Mouse (Mus musculus) heart, adult 2 months (tissue): ENCODE results near the gene Gm49395. TPM values are rescaled to one million over a fixed set of nuclear protein-coding genes. Genes with fewer than 3 reads are reported as not detected.

Source experiments
- DNase-seq, 2 experiments: peaks; one replicate each; pipeline ENCODE4 v3.0.0; 2021
- H3K27ac ChIP-seq: fragments of 200-600 bp; 2 replicates; pipeline ENCODE4 v1.8.1; 2022
- H3K27me3 ChIP-seq: fragments of 200-500 bp; 2 replicates; pipeline ENCODE4 v1.6.1; 2012; ENCODE audit warnings: mild to moderate bottlenecking, low read length, inconsistent platforms, mixed read lengths; ENCODE audit not compliant: control insufficient read depth, insufficient read depth
- H3K36me3 ChIP-seq: fragments of 200-500 bp; 2 replicates; pipeline ENCODE4 v1.6.1; 2012; ENCODE audit warnings: low read length, inconsistent platforms; ENCODE audit not compliant: control insufficient read depth, insufficient read depth
- H3K4me1 ChIP-seq: fragments of 200-500 bp; 2 replicates; pipeline ENCODE4 v1.6.1; 2011; ENCODE audit warnings: low read length; ENCODE audit not compliant: control insufficient read depth, insufficient read depth
- H3K4me3 ChIP-seq: fragments of 200-600 bp; 2 replicates; pipeline ENCODE4 v1.8.1; 2022
- H3K79me2 ChIP-seq: fragments of 200-500 bp; replicated peaks from 2 replicates; pipeline ENCODE4 v1.6.1; 2012; ENCODE audit warnings: mild to moderate bottlenecking, inconsistent platforms, low read length, moderate library complexity, mixed read lengths; ENCODE audit not compliant: control insufficient read depth, insufficient read depth
- H3K9ac ChIP-seq: fragments of 200-500 bp; 2 replicates; pipeline ENCODE4 v1.6.1; 2012; ENCODE audit warnings: low read depth, mild to moderate bottlenecking, control low read depth, inconsistent platforms, low read length, mixed read lengths
- CTCF ChIP-seq: fragments of 200-600 bp; IDR thresholded peaks from 2 replicates; pipeline ENCODE4 v1.8.1; 2022; ENCODE audit warnings: antibody characterized with exemption, mild to moderate bottlenecking, moderate library complexity
- EP300 ChIP-seq: fragments of 200-500 bp; IDR thresholded peaks from 2 replicates; pipeline ENCODE4 v1.6.1; 2011; ENCODE audit warnings: low read depth, low read length, control low read depth; ENCODE audit not compliant: insufficient read depth
- POLR2A ChIP-seq: fragments of 200-500 bp; IDR thresholded peaks from 2 replicates; pipeline ENCODE4 v1.6.1; 2011; ENCODE audit warnings: mild to moderate bottlenecking, low read depth, low read length, control low read depth; ENCODE audit not compliant: insufficient read depth
- WGBS: fragments of 180-500 bp; shearing (Covaris S2); methylation state at CpG from one replicate; pipeline ENCODE4 v1.1.7; 2018; 5-methylcytosine and 5-hydroxymethylcytosine counted together
- intact Hi-C: fragments of 180-260 bp; cut with DNase I; formaldehyde crosslinking; loops from one replicate; pipeline ENCODE4 v1.15.1; 2025
- polyA plus RNA-seq: library from polyadenylated mRNA; depleted of rRNA; stranded (reverse); fragments of >200 nt; gene quantifications from 2 replicates; pipeline ENCODE4 v1.2.3, GENCODE M21; 2012; rRNA removed
- total RNA-seq, 2 experiments: library from RNA; stranded (reverse); gene quantifications; 2 replicates each; pipeline ENCODE4 v1.2.3; 2021

Gm49395 gene
- total and polyA plus RNA-seq, 3 experiments = 2.4 to 10.5 (median 7.8) TPM

DNA sequence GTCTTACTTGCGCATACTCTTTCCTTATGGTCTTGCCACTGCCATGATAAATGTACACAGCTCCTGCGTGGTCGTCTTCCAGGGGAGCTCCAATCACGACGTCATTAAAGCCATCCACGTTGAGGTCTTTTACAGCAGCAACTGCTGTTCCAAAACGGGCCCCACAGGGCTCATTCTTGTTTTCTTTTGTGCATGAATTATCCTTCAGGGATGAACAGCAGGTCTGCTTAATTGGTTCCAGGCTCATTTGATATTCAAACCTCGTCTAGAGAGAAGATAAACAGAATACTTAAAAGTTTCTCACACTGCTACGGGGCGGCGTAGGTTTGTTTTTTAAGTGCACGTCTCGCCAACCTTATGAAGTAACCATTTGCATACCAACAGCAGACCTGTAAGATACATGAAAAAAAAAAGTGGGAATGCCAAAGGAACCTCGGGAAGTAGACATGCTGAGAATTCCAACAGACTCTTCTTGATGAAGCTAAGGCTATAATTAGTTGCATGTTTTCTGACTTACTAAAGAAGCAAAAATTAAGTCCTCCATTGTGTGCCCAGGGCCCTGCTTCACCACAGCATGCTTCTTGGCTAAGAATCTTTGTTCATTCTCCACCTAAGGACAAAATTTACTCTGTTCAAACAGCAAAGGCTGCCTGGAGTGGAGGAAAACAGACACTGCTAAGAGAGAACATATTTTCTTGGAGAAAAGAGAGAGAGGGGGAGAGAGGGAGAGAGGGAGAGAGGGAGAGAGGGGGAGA, 109.3 kb downstream of the Gm49395 start:
- peaks cover 17% of the 10 kb centered on the region for H3K36me3 ChIP-seq
- DNase-seq = no peak
- H3K4me1 ChIP-seq = no peaks in the 10 kb centered on the region
- intact Hi-C loops = no loop called here
- no peak overlapping the region for H3K9ac ChIP-seq
- H3K27me3 ChIP-seq = no peaks in the 10 kb centered on the region
- no peaks in the 10 kb centered on the region for H3K79me2 ChIP-seq
- H3K27ac ChIP-seq = no peak overlapping the region
- H3K4me3 ChIP-seq = no peak overlapping the region
- TF ChIP-seq CTCF (no peak), EP300 (no peak), POLR2A (no peak)
- WGBS = 75% methylated on average over 14 of the region's 14 CpGs

DNA sequence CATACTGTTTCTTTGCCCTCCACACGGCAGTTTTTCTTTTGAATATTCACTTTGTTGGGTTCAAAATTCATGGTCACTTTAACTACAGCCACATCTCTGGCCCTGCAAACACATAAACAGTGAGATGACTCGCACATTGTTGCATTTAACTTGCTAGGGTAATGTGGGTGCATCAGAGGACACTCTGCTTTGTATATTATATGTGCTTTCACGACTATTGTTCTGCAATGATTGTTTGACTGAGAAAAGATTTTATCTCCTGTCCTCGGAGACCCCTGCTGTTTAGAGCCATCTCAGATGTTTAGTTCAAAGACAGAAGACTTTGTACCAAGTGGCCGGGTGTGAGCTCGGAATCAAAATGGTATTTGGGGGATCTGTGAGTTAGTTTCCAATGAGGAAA, 114.1 kb downstream of the Gm49395 start:
- no peaks in the 10 kb centered on the region for H3K27me3 ChIP-seq
- peak overlapping the region; percentile 58 for H3K27ac ChIP-seq
- TF ChIP-seq CTCF (no peak), EP300 (no peak), POLR2A (no peak)
- intact Hi-C loops = loop anchor here (2.0 to 10.0 kb wide), 3 partner anchors 115 to 1727 kb away; partner anchors contain the start of genes Gm49395 and Itga1
- DNase-seq = no peak
- H3K4me1 ChIP-seq = peaks cover 2% of the 10 kb centered on the region; the same call in 1 of the 2 replicates
- H3K9ac ChIP-seq = no peak overlapping the region
- WGBS = 33% methylated on average over 6 of the region's 6 CpGs
- peaks cover 19% of the 10 kb centered on the region for H3K36me3 ChIP-seq
- no peaks in the 10 kb centered on the region for H3K79me2 ChIP-seq
- no peak overlapping the region for H3K4me3 ChIP-seq

DNA sequence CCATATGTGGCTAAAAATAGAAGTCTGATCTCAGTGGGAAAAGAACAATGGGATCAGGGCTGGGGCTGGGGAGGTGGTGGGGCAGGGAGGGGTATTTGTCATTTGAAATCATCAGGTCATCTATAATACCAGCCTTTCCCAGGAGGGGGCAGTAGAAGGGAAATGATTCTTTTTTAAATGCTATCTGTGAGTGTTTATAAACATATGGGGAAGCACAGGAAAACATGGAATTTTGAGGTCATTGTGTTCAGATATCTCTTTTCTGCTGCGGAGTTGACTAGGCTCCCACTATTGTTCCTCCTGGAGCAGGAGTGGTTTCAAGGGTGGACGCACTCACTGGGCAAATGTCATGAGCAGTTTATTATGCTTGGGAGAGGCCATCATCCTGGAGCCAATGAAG, 114.6 kb downstream of the Gm49395 start:
- Histone ChIP-seq H3K4me1 (peaks cover 2% of the 10 kb centered on the region; the same call in 1 of the 2 replicates), H3K27me3 (no peaks in the 10 kb centered on the region), H3K4me3 (no peak overlapping the region), H3K36me3 (peaks cover 19% of the 10 kb centered on the region), H3K9ac (no peak overlapping the region), H3K79me2 (no peaks in the 10 kb centered on the region), H3K27ac (peak overlapping the region; percentile 58)
- intact Hi-C loops = loop anchor here (2.0 to 10.0 kb wide), 3 partner anchors 115 to 1728 kb away; partner anchors contain the start of genes Gm49395 and Itga1
- TF ChIP-seq EP300 (peak; percentile 50; the same call in 1 of the 2 replicates), CTCF (peak; percentile 78), POLR2A (no peak)
- peak; percentile 32 to 34 for DNase-seq
- 20% methylated on average over 2 of the region's 2 CpGs for WGBS

Other genes starting within 250 kb of the Gm49395 start
- 1 to 10 TPM; 1.3 TPM for gene Itga2, start 169.8 kb downstream of the Gm49395 start, total RNA-seq
- gene Itga2, start 169.8 kb downstream of the Gm49395 start, polyA plus RNA-seq = 0.21 and 0.29 TPM in 2 replicates
- gene Pelo, start 11.7 kb downstream of the Gm49395 start, total RNA-seq = 10 to 100 TPM; 15.6 to 18.0 TPM
- gene Pelo, start 11.7 kb downstream of the Gm49395 start, polyA plus RNA-seq = 16.1 and 16.5 TPM in 2 replicates
- 10 to 100 TPM; 34.8 TPM for gene Itga1, start within 50 bp of the Gm49395 start, total RNA-seq
- 6.8 and 14.0 TPM in 2 replicates for gene Itga1, start within 50 bp of the Gm49395 start, polyA plus RNA-seq